27 mouse cellular contexts compared by ENCODE assay signal in genomic region chr17:7360749-7361465, GRCm38 (mm10). TPM values are rescaled to one million over a fixed set of nuclear protein-coding genes. Genes with fewer than 3 reads are reported as not detected.
DNase-seq lines count a peak whose midpoint lies in the region; ATAC-seq and TF ChIP-seq lines count a peak whose summit lies in the region.
"Not testable (repeated sequence)": the region's sequence is repeated elsewhere in the genome, so short reads cannot be mapped to it uniquely, and the experiment has no call there.
"Had no signal": no experiment of that assay in that cellular context is flagged by ENCODE, and none has a peak within 500 bp of the region (broad histone marks: within the 10 kb centered on the region; RNA-seq: fewer than 3 reads in every experiment).

No protein-coding gene starts in this region.

- DNase-seq in adrenal gland, adult 2 months = peak; percentile 58
- peak; percentile 38 for DNase-seq in brain, embryonic 14.5 days (ENCODE audit: low read depth)
- DNase-seq in cerebellum, adult 9-10 months = peak; percentile 82
- peak; percentile 25 to 42 for DNase-seq in heart, adult 18-20 months
- peak; percentile 76 to 79 for DNase-seq in heart, postnatal 10 days
- DNase-seq in kidney, postnatal 10 days = peak; percentile 10
- peak; percentile 11 for DNase-seq in ovary, adult 18-20 months (ENCODE audit: low spot score)

- peak; percentile 47; the same call in 1 of the 2 replicates for ATAC-seq in forebrain, embryonic 15.5 days (replicated peaks)

- H3K27ac ChIP-seq in forebrain, embryonic 15.5 days (replicated peaks) = not testable (repeated sequence)

- not testable (repeated sequence) for TF ChIP-seq POLR2A in brain, embryonic 14.5 days (IDR thresholded peaks at IDR 0.05; ENCODE audit: borderline replicate concordance, extremely low read depth, insufficient read depth, insufficient read length, poor library complexity, severe bottlenecking)

- H3K4me3 ChIP-seq in forebrain, embryonic 15.5 days = not testable (repeated sequence)

- not testable (repeated sequence) for H3K27me3 ChIP-seq in forebrain, embryonic 15.5 days

- H3K4me2 ChIP-seq in forebrain, embryonic 15.5 days (replicated peaks) = not testable (repeated sequence)

- intact Hi-C loops in heart, postnatal 10 days (cut with DNase I) = not testable (repeated sequence)

- TF ChIP-seq CTCF in brain, embryonic 14.5 days (IDR thresholded peaks at IDR 0.05; ENCODE audit: borderline replicate concordance, extremely low read depth, insufficient read depth, insufficient read length) = not testable (repeated sequence)

- WGBS in forebrain, embryonic 15.5 days = 74% methylated on average over 9 of the region's 9 CpGs

- not testable (repeated sequence) for H3K9ac ChIP-seq in forebrain, embryonic 15.5 days (replicated peaks)

- H3K9me3 ChIP-seq in forebrain, embryonic 15.5 days = not testable (repeated sequence)

- not testable (repeated sequence) for H3K4me1 ChIP-seq in forebrain, embryonic 15.5 days

- not testable (repeated sequence) for H3K36me3 ChIP-seq in forebrain, embryonic 15.5 days

RNA-seq across cellular contexts. Expression of gene Ttll2, which starts 8.4 kb away (rescaled TPM):
- not detected for total RNA-seq in adrenal gland, adult 2 months (2021)
- polyA plus RNA-seq in adrenal gland, adult 2 months (2012; rRNA removed) = 0.11 TPM in 1 of 2 replicates, not detected in the other
- polyA plus RNA-seq in brain, embryonic 14.5 days (2012; rRNA removed) = not detected in 2 replicates
- not detected in 2 replicates for polyA plus RNA-seq in forebrain, embryonic 15.5 days (2015; fragmentation: Nextera tagmentation; extraction: Ambion mirVana)
- not detected for total RNA-seq in heart, adult 18-20 months (2021)
- not detected for total RNA-seq in heart, postnatal 10 days (2021)
- total RNA-seq: ES-E14; gastrocnemius, postnatal 36 days; layer of hippocampus, postnatal 10 days; left cerebral cortex, adult 8-10 months; neutrophil, adult 5-6 weeks had no signal
- polyA plus RNA-seq: CD4-positive, CD25-positive, alpha-beta regulatory T cell, adult 4 months; forebrain, embryonic 10.5 days; heart, embryonic 13.5 days; hindbrain, embryonic 14.5 days; intestine, embryonic 16.5 days; kidney, embryonic 14.5 days; limb, embryonic 13.5 days; liver, embryonic 13.5 days; lung, embryonic 14.5 days; midbrain, embryonic 16.5 days; thymus, postnatal 0 days; urinary bladder, adult 2 months had no signal

RNA-seq across cellular contexts. Expression of gene Gm49630, which starts 10.9 kb away (rescaled TPM):
- not detected for total RNA-seq in adrenal gland, adult 2 months (2021)
- 0.28 and 1.1 TPM in 2 replicates for polyA plus RNA-seq in adrenal gland, adult 2 months (2012; rRNA removed)
- not detected in 2 replicates for polyA plus RNA-seq in brain, embryonic 14.5 days (2012; rRNA removed)
- polyA plus RNA-seq in forebrain, embryonic 15.5 days (2015; fragmentation: Nextera tagmentation; extraction: Ambion mirVana) = not detected in 2 replicates
- total RNA-seq in heart, adult 18-20 months (2021) = not detected
- not detected for total RNA-seq in heart, postnatal 10 days (2021)
- total RNA-seq: ES-E14; gastrocnemius, postnatal 36 days; layer of hippocampus, postnatal 10 days; left cerebral cortex, adult 8-10 months; neutrophil, adult 5-6 weeks had no signal
- polyA plus RNA-seq: CD4-positive, CD25-positive, alpha-beta regulatory T cell, adult 4 months; forebrain, embryonic 10.5 days; heart, embryonic 13.5 days; hindbrain, embryonic 14.5 days; intestine, embryonic 16.5 days; kidney, embryonic 14.5 days; limb, embryonic 13.5 days; liver, embryonic 13.5 days; lung, embryonic 14.5 days; midbrain, embryonic 16.5 days; Patski; stomach, postnatal 0 days; thymus, postnatal 0 days; urinary bladder, adult 2 months had no signal

RNA-seq across cellular contexts. Expression of gene Unc93a2, which starts 24.4 kb away (rescaled TPM):
- 1 to 10 TPM; 1.3 to 2.7 TPM for total RNA-seq in adrenal gland, adult 2 months (2021)
- 1.4 and 2.1 TPM in 2 replicates for polyA plus RNA-seq in adrenal gland, adult 2 months (2012; rRNA removed)
- 0.10 and 0.15 TPM in 2 replicates for polyA plus RNA-seq in brain, embryonic 14.5 days (2012; rRNA removed)
- not detected in 2 replicates for polyA plus RNA-seq in forebrain, embryonic 15.5 days (2015; fragmentation: Nextera tagmentation; extraction: Ambion mirVana)
- not detected for total RNA-seq in heart, adult 18-20 months (2021)
- total RNA-seq in heart, postnatal 10 days (2021) = not detected
- total RNA-seq: neutrophil, adult 5-6 weeks had no signal
- polyA plus RNA-seq: CD4-positive, CD25-positive, alpha-beta regulatory T cell, adult 4 months; forebrain, embryonic 10.5 days; heart, embryonic 13.5 days; hindbrain, embryonic 14.5 days; kidney, embryonic 14.5 days; limb, embryonic 13.5 days; lung, embryonic 14.5 days; midbrain, embryonic 16.5 days had no signal

RNA-seq across cellular contexts. Expression of gene Tcp10a, which starts 36.5 kb away (rescaled TPM):
- total RNA-seq in adrenal gland, adult 2 months (2021) = not detected
- polyA plus RNA-seq in adrenal gland, adult 2 months (2012; rRNA removed) = not detected in 2 replicates
- polyA plus RNA-seq in brain, embryonic 14.5 days (2012; rRNA removed) = not detected in 2 replicates
- not detected in 2 replicates for polyA plus RNA-seq in forebrain, embryonic 15.5 days (2015; fragmentation: Nextera tagmentation; extraction: Ambion mirVana)
- total RNA-seq in heart, adult 18-20 months (2021) = not detected
- not detected for total RNA-seq in heart, postnatal 10 days (2021)
- total RNA-seq: gastrocnemius, postnatal 36 days; neutrophil, adult 5-6 weeks had no signal
- polyA plus RNA-seq: CD4-positive, CD25-positive, alpha-beta regulatory T cell, adult 4 months; forebrain, embryonic 10.5 days; hindbrain, embryonic 14.5 days; intestine, embryonic 16.5 days; kidney, embryonic 14.5 days; limb, embryonic 13.5 days; liver, embryonic 13.5 days; lung, embryonic 14.5 days; midbrain, embryonic 16.5 days; stomach, postnatal 0 days; urinary bladder, adult 2 months had no signal

Comparison
In these comparisons a context has a peak if more than half of its experiments do, and no peak if none do; other contexts are left out.
1. DNase-seq: peak in every context shown above with its lines; median percentile 82 in cerebellum, adult 9-10 months; 78 in heart, postnatal 10 days; 58 in adrenal gland, adult 2 months; 38 in brain, embryonic 14.5 days; 34 in heart, adult 18-20 months; 11 in ovary, adult 18-20 months; 10 in kidney, postnatal 10 days.